Mouse (Mus musculus) splenic B cell, adult 2 months (primary cell): ENCODE data around the gene Colgalt2.
"Not testable (repeated sequence)": the region's sequence is repeated elsewhere in the genome, so short reads cannot be mapped to it uniquely, and the experiment has no call there.

ENCODE experiments used
- DNase-seq: peaks from one replicate; pipeline ENCODE4 v3.0.0-alpha.2; 2011; ENCODE audit warnings: low read depth, low spot score
- H3K27me3 ChIP-seq: 2 replicates; pipeline ENCODE4 v1.6.1; 2012; ENCODE audit warnings: mild to moderate bottlenecking, low read length, moderate library complexity, mixed read lengths; ENCODE audit not compliant: control insufficient read depth, poor library complexity, insufficient read depth, severe bottlenecking
- H3K36me3 ChIP-seq: 2 replicates; pipeline ENCODE4 v1.6.1; 2012; ENCODE audit warnings: mild to moderate bottlenecking, low read length, moderate library complexity, mixed read lengths; ENCODE audit not compliant: control insufficient read depth, poor library complexity, insufficient read depth, severe bottlenecking

Colgalt2 gene

DNA sequence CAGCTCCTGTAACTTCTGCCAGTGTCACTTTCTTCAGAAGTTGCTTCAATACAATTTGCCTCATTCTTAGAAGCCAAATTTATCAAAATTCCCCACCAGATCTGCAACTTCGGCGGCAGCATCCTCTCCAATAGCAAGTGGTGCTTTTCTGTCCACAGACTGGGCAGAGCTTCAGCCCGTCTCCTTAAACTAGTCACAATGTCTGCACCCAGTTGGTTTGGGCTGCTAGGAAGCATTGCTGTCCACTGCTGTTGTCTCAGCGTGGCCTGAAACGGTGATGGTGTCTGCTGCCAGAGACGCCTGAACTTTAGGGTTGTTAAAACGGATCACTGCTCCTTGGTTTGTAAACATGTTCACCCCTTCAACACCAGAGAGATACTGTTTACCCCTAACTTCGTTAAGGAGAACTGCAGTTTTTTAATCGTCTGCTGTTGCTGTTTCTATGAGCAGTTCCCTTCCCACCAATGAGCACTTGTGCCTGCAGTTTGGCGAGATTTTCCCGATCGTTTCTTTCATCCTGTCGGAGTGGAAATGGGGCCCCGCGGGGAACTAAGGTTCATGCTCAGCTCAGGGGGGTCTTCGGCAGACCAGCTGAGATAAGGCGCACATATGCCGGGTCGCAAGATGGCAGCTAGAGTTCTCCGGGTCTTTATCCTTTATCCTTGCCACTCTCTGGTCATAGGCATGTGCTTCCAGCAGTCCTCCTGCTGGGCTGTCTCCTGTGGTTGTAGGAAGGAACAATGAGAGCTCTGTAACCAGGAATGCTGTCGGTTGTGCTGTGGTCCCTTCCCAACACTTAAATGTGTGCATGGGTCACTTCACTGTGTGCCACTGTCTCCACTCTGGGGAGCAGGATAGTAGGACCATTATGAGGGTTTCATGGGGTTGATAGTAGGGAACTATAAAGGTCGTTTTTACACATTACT is 7.7 kb downstream of the Colgalt2 start:
- no peak for DNase-seq
- no peaks in the 10 kb centered on the region for H3K27me3 ChIP-seq
- H3K36me3 ChIP-seq = no peaks in the 10 kb centered on the region

DNA sequence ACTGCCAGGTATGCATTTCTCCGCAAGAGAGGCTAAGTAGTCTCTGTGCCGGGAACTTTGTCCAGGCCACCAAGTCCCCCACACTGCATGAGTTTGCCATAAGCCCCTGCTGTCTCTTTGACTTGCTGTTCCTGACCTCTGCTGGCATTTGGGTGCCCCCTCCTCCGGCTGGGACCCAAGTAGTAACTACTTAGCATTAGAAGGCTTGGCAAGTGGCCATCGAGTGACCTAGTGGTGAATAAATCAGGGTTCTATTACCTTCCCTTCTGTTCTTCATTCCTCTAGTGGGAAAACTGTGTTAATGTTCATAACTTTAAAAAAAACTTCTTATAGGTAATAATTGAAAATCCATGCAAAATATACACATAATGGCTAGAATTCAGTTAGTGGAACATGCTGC is 9.7 kb downstream of the Colgalt2 start:
- DNase-seq = no peak
- no peaks in the 10 kb centered on the region for H3K27me3 ChIP-seq
- H3K36me3 ChIP-seq = no peaks in the 10 kb centered on the region

DNA sequence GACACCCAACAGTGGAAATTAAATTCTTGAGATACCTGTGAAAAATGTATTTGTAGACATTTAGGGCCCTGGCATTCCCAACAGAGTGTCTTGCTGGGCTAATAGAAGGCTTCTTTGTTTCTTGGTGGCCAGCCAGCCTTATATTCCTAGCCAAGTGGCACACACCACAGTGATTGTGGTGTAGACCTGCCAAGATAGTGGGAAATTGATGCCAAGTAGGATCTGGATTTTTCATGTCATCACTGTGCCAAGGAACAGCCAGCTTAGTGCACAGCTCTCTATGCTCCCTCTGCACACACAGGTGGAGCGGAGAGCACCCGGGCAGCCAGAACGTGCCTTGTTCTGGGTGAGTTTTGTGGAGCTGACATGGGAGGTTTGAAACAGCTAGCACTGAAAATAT is 11.0 kb downstream of the Colgalt2 start:
- DNase-seq = no peak
- no peaks in the 10 kb centered on the region for H3K36me3 ChIP-seq

DNA sequence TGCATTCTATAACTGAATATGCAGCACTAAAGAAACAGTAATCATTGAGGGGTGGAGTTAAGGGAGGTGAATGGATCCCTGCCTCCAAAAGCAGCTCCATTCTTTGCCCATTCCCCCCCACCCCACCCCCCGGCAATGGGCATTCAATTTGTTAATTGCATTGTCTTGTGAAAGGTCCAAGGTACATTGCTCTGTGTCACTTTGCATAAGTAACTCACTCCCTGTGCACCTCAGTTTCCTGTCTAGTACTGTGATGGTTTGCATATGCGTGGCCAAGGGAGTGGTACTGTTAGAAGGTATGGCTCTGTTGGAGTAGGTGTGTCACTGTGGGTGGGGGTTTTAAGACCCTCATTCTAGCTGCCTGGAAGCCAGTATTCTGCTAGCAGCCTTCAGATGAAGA is 13.5 kb downstream of the Colgalt2 start:
- no peak for DNase-seq
- H3K36me3 ChIP-seq = no peaks in the 10 kb centered on the region

More for the DNA sequence above, 11.0 kb downstream of the Colgalt2 start:
- H3K27me3 ChIP-seq = no peaks in the 10 kb centered on the region

DNA sequence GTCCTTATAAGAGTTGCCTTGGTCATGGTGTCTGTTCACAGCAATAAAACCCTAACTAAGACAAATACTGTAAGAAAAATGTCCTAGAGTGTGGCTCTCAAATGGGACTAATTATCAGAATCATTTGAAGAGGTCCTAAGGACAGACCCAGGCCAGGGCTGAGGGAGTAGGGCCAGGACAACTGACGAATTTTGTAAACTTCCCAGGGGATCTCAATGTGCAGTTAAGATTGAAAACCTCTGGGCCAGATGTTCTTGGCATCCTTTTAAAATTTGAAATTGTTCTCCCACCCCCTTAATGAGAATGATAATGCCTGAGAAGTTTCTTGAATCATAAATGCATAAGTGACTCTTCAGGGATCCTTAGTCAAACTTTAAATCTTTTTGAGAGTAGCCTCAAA is 14.3 kb downstream of the Colgalt2 start:
- Histone ChIP-seq H3K36me3 (no peaks in the 10 kb centered on the region), H3K27me3 (no peaks in the 10 kb centered on the region)
- no peak for DNase-seq

More for the DNA sequence above, 13.5 kb downstream of the Colgalt2 start:
- H3K27me3 ChIP-seq = no peaks in the 10 kb centered on the region

DNA sequence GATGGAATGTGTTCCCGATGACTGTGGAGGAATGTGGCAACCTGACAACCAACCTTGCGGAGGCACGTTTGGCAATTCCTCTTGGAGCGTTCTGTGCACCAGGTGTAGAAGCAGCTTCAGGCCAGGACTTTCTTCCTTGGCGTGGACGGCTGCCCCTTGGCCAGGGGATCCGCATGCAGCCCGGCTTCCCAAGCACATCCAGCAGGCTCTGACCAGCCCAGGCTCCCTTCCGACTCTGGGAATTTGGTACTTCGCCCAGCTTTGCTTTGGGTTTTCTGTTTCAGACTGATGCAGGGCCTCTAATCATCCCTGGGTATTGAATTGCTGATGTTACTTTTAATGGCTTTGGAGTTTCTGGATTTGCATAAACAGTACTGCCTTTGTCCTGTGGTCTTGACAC is 14.8 kb downstream of the Colgalt2 start:
- no peaks in the 10 kb centered on the region for H3K36me3 ChIP-seq
- DNase-seq = no peak
- no peaks in the 10 kb centered on the region for H3K27me3 ChIP-seq

DNA sequence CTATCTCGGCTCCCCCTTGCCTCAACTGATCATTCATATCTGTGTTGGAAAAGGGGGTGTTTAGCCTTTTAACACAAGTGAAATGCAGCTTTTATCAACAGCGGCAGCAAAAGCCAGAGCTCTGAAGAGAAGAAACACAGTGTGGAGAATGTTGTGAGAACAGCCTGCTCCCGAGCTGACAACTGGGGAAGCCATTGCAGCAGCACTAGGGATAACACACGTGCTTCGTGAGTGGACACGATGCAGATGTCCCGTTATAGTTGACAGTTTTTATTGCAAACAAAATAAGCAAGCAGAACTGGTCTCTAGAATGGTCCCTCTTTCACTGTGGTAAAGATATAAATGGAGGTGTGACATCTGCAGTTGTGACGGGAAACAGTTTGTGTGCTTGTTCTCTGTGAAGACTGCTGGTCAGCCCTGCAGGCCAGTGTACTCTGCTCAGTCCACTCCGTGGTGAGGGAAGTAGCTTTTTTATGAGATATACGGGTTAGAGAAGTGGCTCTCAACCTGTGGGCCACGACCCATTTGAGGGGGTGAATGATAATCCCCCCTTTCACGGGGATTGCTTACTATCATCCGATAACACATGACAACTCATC is 16.8 kb downstream of the Colgalt2 start:
- H3K27me3 ChIP-seq = no peaks in the 10 kb centered on the region
- no peaks in the 10 kb centered on the region for H3K36me3 ChIP-seq
- no peak for DNase-seq

DNA sequence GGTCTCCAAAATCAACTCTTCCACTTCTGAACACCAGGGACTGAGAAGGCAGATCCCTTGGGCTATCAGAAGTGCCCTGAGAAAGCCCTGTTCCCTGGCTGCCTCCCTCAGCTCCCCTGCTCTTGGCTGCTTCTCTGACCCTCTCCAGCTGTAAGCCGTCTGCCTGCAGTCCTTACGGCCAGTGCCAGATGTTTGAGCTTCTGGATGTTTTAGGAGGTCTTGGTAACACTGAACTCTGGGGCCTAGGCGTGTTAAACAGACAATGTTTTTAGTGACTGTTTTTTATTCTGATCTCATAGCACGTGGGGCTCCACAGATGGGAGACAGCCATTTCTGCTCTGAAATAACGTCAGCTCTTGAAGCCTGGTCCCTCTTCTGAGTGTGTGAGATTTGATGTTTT is 18.0 kb downstream of the Colgalt2 start:
- no peaks in the 10 kb centered on the region for H3K27me3 ChIP-seq
- no peaks in the 10 kb centered on the region for H3K36me3 ChIP-seq
- no peak for DNase-seq

DNA sequence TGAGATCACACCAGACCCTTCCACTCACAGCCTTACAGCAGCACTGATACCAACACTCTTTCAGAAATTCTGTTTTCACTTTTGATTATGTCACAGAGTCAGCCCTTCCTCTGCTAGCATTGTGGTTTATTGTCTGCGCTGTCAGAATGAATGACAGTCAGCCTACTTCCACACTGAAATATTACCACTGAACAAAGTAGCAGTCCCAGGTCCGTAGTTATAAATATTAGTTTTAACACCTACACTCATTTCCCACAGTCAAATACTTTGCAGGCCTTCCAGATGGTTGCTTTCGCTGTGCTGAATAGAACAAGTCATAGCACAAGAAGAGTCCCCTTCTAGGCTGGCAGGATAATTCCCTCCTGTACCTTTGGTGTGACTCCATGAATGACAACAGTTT is 22.7 kb downstream of the Colgalt2 start:
- no peak for DNase-seq
- no peaks in the 10 kb centered on the region for H3K36me3 ChIP-seq
- no peaks in the 10 kb centered on the region for H3K27me3 ChIP-seq

DNA sequence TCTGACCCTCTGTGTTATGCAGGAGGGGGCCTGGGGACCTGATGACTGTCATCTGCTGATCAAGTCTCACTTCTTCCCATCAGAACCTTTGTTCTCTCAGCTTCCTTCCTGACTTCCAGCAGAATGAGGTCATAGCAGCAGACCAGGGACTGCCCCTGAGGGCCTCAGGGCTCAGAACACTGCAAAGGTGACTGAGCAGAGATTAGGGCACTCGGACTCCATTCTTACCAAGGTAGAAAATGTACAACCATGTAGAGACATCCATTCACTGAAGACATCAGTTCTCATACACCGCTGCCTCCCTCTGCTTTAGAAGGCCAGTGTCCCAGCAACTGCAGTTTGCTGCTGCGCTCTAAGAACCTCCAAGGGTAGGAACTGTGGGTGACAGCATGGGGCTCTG is 23.4 kb downstream of the Colgalt2 start:
- H3K27me3 ChIP-seq = no peaks in the 10 kb centered on the region
- no peak for DNase-seq

DNA sequence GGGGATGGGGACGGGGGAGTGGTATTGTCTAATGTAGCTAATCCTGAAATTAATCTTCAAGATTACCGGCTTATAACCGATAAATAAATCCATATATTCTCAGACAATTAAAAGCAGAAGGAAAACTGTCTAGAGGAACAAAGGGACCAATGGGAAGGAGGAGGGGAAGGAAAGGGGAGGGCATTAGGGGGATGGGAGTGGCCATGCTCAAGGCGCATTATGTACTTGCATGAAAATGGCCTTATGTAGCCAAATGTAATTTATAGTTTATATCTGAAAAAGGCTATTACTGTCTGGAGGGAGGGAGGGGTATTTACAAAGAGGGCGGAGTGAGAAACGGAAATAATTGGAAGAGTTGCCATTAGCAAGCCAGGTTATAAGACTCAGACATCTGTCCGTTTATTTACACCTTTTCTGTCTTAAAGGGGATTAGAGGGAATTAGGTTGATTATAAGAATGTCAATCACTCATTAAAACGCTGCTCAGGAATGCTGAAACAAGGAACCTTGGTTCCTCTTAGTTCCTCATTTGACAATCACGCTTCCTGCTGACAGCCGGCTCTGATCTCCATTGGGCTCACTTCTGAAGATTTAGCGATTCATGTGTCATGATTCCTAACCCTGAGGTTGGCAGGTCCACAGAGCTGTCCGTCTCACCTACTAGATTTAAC is 28.4 kb downstream of the Colgalt2 start:
- no peaks in the 10 kb centered on the region for H3K27me3 ChIP-seq
- no peaks in the 10 kb centered on the region for H3K36me3 ChIP-seq
- peak; percentile 3 for DNase-seq

More for the DNA sequence above, 23.4 kb downstream of the Colgalt2 start:
- H3K36me3 ChIP-seq = no peaks in the 10 kb centered on the region

DNA sequence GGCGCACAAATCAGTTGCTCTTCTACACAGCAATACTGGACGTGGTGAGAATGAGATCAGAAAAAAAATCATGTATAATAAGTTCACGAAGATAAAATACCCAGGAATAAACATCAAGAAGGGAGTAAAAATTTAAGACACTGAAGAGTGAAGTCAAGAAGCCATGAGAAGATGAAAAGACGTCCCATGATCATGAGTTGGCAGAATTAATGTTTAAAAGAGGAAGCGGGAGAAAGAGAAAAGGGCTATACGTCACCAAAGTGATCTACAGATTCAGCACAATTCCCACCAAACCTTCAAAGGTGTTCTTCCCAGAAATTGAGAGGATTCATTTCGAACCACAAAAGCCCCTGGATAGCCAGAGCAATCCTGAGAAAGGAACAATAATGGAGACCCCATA is 30.2 kb downstream of the Colgalt2 start:
- H3K36me3 ChIP-seq = no peaks in the 10 kb centered on the region
- no peak for DNase-seq
- H3K27me3 ChIP-seq = no peaks in the 10 kb centered on the region

DNA sequence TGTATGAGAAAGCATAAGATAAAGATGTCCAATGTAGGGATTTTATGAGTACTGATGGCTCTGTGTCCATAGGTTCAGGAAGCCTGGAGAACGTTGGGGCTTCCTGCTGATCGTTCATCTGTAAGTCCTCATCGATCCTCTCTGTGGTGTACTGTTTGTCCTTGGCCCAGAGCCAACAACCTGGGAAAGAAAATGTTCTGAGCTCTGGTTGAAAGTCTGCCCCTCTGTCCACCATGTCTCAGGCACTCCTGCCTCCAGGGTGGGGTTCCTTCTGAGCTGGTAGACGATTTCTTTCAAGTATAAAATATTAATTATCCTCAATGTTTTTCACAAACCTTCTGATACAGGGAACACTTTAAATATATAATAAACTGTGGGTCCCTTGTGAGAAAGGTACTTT is 34.5 kb downstream of the Colgalt2 start:
- no peaks in the 10 kb centered on the region for H3K27me3 ChIP-seq
- DNase-seq = no peak

DNA sequence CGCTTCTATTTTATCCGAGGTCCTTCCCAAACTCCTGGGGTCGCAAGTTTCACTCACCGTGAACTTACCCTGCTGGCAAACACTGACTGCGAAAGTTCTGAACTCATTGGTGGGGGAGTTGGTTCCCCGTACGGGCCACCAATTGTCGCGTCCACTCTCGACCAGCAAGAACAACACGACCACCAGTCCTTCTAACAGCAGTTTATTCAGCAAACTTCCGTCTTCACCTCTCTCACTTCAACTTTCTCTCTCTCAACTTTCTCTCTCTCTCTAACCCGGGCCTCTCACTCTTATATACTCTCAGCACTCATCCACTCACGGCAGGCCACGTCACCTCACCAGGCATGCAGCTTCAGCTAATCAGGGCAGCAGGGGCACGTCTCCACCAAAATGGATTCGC is 37.9 kb downstream of the Colgalt2 start:
- H3K36me3 ChIP-seq, H3K27me3 ChIP-seq, DNase-seq: not testable (repeated sequence)

More for the DNA sequence above, 34.5 kb downstream of the Colgalt2 start:
- H3K36me3 ChIP-seq = no peaks in the 10 kb centered on the region

DNA sequence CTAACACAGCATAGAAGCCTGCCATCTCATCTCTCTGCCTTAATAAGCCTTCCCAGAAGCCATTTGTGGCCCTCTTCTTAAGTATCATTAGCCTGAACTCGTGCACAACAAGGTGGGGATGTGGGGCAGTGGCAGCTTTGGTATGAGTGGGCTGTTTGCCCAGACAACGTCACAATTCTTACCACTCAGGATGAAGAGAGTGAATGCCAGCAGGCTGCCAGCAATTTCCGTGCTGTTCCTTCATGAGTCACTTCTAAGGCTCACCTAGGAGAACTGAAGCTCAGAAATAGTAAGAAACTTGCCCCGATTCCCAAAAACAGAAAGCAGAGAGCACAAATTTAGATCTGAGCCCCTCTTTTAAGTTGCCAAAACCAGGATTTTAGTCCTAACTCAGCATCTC is 39.8 kb downstream of the Colgalt2 start:
- DNase-seq = no peak
- Histone ChIP-seq H3K36me3 (no peaks in the 10 kb centered on the region), H3K27me3 (no peaks in the 10 kb centered on the region)
